Mouse (Mus musculus) myocyte (in vitro differentiated cells): ENCODE measurements at regions not wholly inside any gene's neighbourhood (a gene's known extent, or its start where the extent isn't known, plus 50 kb on each side); places are given as distances from the start of the nearest gene placed in this dataset.

ENCODE experiments used
- H3K27me3 ChIP-seq: one replicate; pipeline ENCODE4 v1.6.1; 2011; ENCODE audit not compliant: control insufficient read depth, insufficient read depth, insufficient read length
- H3K36me3 ChIP-seq: one replicate; pipeline ENCODE4 v1.6.1; 2011; ENCODE audit not compliant: control insufficient read depth, insufficient read depth
- H3K4me2 ChIP-seq: one replicate; pipeline ENCODE4 v1.6.1; 2011; ENCODE audit warnings: low read depth, control low read depth
- H3K4me3 ChIP-seq: one replicate; pipeline ENCODE4 v1.5.1; 2011; ENCODE audit warnings: mild to moderate bottlenecking, control low read depth, moderate library complexity
- H3K79me2 ChIP-seq: one replicate; pipeline ENCODE4 v1.6.1; 2011; ENCODE audit not compliant: control insufficient read depth, insufficient read depth
- H3ac ChIP-seq: one replicate; pipeline ENCODE4 v1.6.1; 2011; ENCODE audit not compliant: control insufficient read depth, insufficient read length
- CEBPB ChIP-seq: IDR thresholded peaks from 2 replicates; pipeline ENCODE4 v1.6.1; 2011; ENCODE audit warnings: mild to moderate bottlenecking, moderate library complexity; ENCODE audit not compliant: poor library complexity, insufficient read depth, severe bottlenecking
- E2F4 ChIP-seq: IDR thresholded peaks from one replicate; pipeline ENCODE4 v1.6.1; 2011; ENCODE audit warnings: mild to moderate bottlenecking, control low read depth, moderate library complexity; ENCODE audit not compliant: insufficient read depth
- MAX ChIP-seq: IDR thresholded peaks from one replicate; pipeline ENCODE4 v1.6.1; 2011; ENCODE audit warnings: low read depth, mild to moderate bottlenecking, control low read depth
- MYOD1 ChIP-seq, 3 experiments: IDR thresholded peaks; one replicate each; pipeline ENCODE4 v1.6.1; 2011; ENCODE audit warnings: control low read depth in 2 of 3, low read depth in 2 of 3, mild to moderate bottlenecking in 2 of 3, moderate library complexity in 1 of 3; ENCODE audit not compliant: insufficient read length in 2 of 3, control insufficient read depth in 1 of 3
- MYOG ChIP-seq, 3 experiments: IDR thresholded peaks; one replicate each; pipeline ENCODE4 v1.6.1; 2011; ENCODE audit warnings: control low read depth in 2 of 3, low read depth in 2 of 3, mild to moderate bottlenecking in 2 of 3; ENCODE audit not compliant: insufficient read length in 2 of 3, control insufficient read depth in 1 of 3, insufficient read depth in 1 of 3
- POLR2A ChIP-seq: IDR thresholded peaks from one replicate; pipeline ENCODE4 v1.6.1; 2011; ENCODE audit warnings: low read depth, mild to moderate bottlenecking, control low read depth, moderate library complexity; ENCODE audit not compliant: insufficient read length
- POLR2AphosphoS2 ChIP-seq: IDR thresholded peaks from one replicate; pipeline ENCODE4 v1.6.1; 2011; ENCODE audit warnings: low read depth, control low read depth; ENCODE audit not compliant: insufficient read length
- REST ChIP-seq: IDR thresholded peaks from one replicate; pipeline ENCODE4 v1.6.1; 2011; ENCODE audit warnings: mild to moderate bottlenecking, control low read depth, moderate library complexity; ENCODE audit not compliant: insufficient read depth, insufficient read length
- SRF ChIP-seq: IDR thresholded peaks from one replicate; pipeline ENCODE4 v1.6.1; 2011; ENCODE audit warnings: low read depth; ENCODE audit not compliant: control insufficient read depth, insufficient read length
- TCF12 ChIP-seq: IDR thresholded peaks from one replicate; pipeline ENCODE4 v1.6.1; 2011; ENCODE audit warnings: mild to moderate bottlenecking, control low read depth; ENCODE audit not compliant: poor library complexity, insufficient read depth, severe bottlenecking
- TCF3 ChIP-seq: IDR thresholded peaks from one replicate; pipeline ENCODE4 v1.6.1; 2011; ENCODE audit warnings: low read depth, control low read depth; ENCODE audit not compliant: insufficient read length
- USF1 ChIP-seq: IDR thresholded peaks from one replicate; pipeline ENCODE4 v1.6.1; 2011; ENCODE audit warnings: low read depth, mild to moderate bottlenecking, control low read depth, moderate library complexity

GRCm38 (mm10) chr10:126809587-126809986 lies 91.6 kb downstream of the Atp23 start:
- Histone ChIP-seq H3K4me3 (no peak overlapping the region), H3K4me2 (no peak overlapping the region), H3K79me2 (no peaks in the 10 kb centered on the region), H3K27me3 (no peaks in the 10 kb centered on the region), H3ac (no peak overlapping the region), H3K36me3 (no peaks in the 10 kb centered on the region)
- TF ChIP-seq MAX, result no peak
- no peak for TF ChIP-seq REST
- TF ChIP-seq MYOD1 (IDR thresholded peaks at IDR 0.05; ENCODE audit: control insufficient read depth in 1 of 3, insufficient read length in 2 of 3, low read depth in 2 of 3), result no peak
- TF ChIP-seq CEBPB, result no peak
- TF ChIP-seq E2F4, result no peak
- no peak for TF ChIP-seq USF1
- no peak for TF ChIP-seq TCF3
- no peak for TF ChIP-seq POLR2A
- no peak for TF ChIP-seq TCF12
- no peak for TF ChIP-seq POLR2AphosphoS2
- no peak for TF ChIP-seq SRF
- no peak for TF ChIP-seq MYOG (IDR thresholded peaks at IDR 0.05; ENCODE audit: control insufficient read depth in 1 of 3, insufficient read depth in 1 of 3, insufficient read length in 2 of 3, low read depth in 2 of 3)

DNA sequence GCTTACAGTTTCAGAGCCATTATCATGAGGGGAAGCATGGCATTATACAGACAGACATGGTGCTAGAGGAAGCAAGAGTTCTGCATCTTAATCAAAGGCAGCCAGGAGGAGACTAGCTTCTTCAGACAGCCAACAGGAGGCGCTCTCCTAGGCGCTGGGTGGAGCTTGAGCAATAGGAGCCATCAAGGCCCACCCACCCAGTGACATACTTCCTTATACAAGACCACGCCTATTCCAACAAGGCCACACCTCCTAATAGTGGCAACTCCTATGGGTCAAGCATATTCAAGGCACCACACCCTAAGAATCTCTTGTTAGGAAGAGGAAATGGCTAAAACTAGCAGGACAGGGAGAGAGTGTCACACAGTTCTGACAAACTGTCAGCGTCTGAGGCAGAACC lies 94.3 kb downstream of the Atp23 start:
- Histone ChIP-seq H3K27me3 (no peaks in the 10 kb centered on the region), H3K4me3 (no peak overlapping the region), H3K4me2 (no peak overlapping the region), H3K36me3 (no peaks in the 10 kb centered on the region), H3ac (no peak overlapping the region), H3K79me2 (no peaks in the 10 kb centered on the region)
- TF ChIP-seq MAX, result no peak
- TF ChIP-seq MYOG (IDR thresholded peaks at IDR 0.05; ENCODE audit: control insufficient read depth in 1 of 3, insufficient read depth in 1 of 3, insufficient read length in 2 of 3, low read depth in 2 of 3), result no peak
- no peak for TF ChIP-seq MYOD1 (IDR thresholded peaks at IDR 0.05; ENCODE audit: control insufficient read depth in 1 of 3, insufficient read length in 2 of 3, low read depth in 2 of 3)
- no peak for TF ChIP-seq TCF12
- no peak for TF ChIP-seq E2F4
- TF ChIP-seq SRF, result no peak
- no peak for TF ChIP-seq TCF3
- no peak for TF ChIP-seq REST
- no peak for TF ChIP-seq POLR2AphosphoS2
- no peak for TF ChIP-seq POLR2A
- no peak for TF ChIP-seq CEBPB
- no peak for TF ChIP-seq USF1

DNA sequence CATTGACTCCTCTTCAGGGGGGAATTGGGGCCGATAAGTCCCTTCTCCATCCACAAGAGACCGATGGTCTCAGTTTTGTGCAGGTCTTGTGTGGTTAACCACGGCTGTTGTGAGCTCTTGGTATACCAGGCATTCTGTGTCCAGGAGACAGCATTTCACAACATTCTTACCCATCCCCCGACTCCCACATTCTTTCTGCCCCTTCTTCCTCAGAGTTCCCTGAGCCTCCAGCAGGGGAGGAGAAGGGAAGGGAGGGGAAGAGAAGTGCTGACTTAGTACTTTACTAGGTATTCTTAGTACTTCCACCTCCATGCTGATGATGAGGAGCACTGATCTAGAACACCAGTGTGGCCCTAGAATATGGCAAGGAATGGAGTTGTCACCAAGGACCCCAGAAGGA lies 98.4 kb downstream of the Atp23 start:
- no peaks in the 10 kb centered on the region for H3K79me2 ChIP-seq
- no peak overlapping the region for H3ac ChIP-seq
- H3K27me3 ChIP-seq, result no peaks in the 10 kb centered on the region
- TF ChIP-seq SRF (no peak), USF1 (no peak), CEBPB (no peak), POLR2AphosphoS2 (no peak)
- no peak overlapping the region for H3K4me3 ChIP-seq
- H3K4me2 ChIP-seq, result no peak overlapping the region
- H3K36me3 ChIP-seq, result no peaks in the 10 kb centered on the region

GRCm38 (mm10) chr10:126799393-126799792 lies 101.8 kb downstream of the Atp23 start:
- H3K79me2 ChIP-seq, result no peaks in the 10 kb centered on the region
- no peaks in the 10 kb centered on the region for H3K36me3 ChIP-seq
- TF ChIP-seq MYOD1 (IDR thresholded peaks at IDR 0.05; ENCODE audit: control insufficient read depth in 1 of 3, insufficient read length in 2 of 3, low read depth in 2 of 3) (no peak), TCF3 (no peak), E2F4 (no peak), MYOG (IDR thresholded peaks at IDR 0.05; ENCODE audit: control insufficient read depth in 1 of 3, insufficient read depth in 1 of 3, insufficient read length in 2 of 3, low read depth in 2 of 3) (no peak), USF1 (no peak), MAX (no peak), REST (no peak), TCF12 (no peak), POLR2AphosphoS2 (no peak), CEBPB (no peak), POLR2A (no peak), SRF (no peak)
- no peak overlapping the region for H3K4me3 ChIP-seq
- no peaks in the 10 kb centered on the region for H3K27me3 ChIP-seq
- no peak overlapping the region for H3K4me2 ChIP-seq
- H3ac ChIP-seq, result no peak overlapping the region

DNA sequence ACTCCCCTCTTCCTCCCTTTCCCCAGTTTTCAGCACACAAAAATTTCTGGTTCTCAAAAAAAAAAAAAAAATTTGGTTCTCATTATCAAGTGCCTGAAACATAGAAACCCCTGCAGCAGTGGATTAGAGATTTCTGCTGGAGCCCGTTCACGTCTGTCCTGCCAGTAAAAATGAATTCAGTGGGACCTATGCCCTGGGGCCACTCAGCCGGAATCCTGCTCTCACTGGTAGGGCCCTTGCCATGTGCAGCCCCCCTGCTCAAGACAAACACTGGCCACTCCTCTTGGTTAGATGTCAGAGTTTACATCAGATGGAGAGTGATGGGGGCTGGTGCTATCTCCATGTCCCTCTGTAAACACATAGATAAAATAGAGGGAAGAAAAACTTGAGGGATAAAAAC lies 108.0 kb downstream of the Atp23 start:
- Histone ChIP-seq H3K4me2 (no peak overlapping the region), H3K36me3 (no peaks in the 10 kb centered on the region), H3K27me3 (no peaks in the 10 kb centered on the region), H3K79me2 (no peaks in the 10 kb centered on the region), H3ac (no peak overlapping the region), H3K4me3 (no peak overlapping the region)
- TF ChIP-seq MYOG (IDR thresholded peaks at IDR 0.05; ENCODE audit: control insufficient read depth in 1 of 3, insufficient read depth in 1 of 3, insufficient read length in 2 of 3, low read depth in 2 of 3), result no peak
- no peak for TF ChIP-seq TCF3
- no peak for TF ChIP-seq MYOD1 (IDR thresholded peaks at IDR 0.05; ENCODE audit: control insufficient read depth in 1 of 3, insufficient read length in 2 of 3, low read depth in 2 of 3)
- TF ChIP-seq POLR2A, result no peak
- no peak for TF ChIP-seq MAX
- no peak for TF ChIP-seq CEBPB
- no peak for TF ChIP-seq POLR2AphosphoS2
- TF ChIP-seq E2F4, result no peak
- TF ChIP-seq SRF, result no peak
- TF ChIP-seq USF1, result no peak
- no peak for TF ChIP-seq REST
